Mouse (Mus musculus) embryonic fibroblast, embryonic 13.5 days (primary cell): ENCODE results near the gene Parm1.

ENCODE experiments used
- CTCF ChIP-seq: IDR thresholded peaks from 2 replicates; pipeline ENCODE4 v1.5.1; 2011; ENCODE audit warnings: mild to moderate bottlenecking, control low read depth, low read length, moderate library complexity, borderline replicate concordance; ENCODE audit not compliant: insufficient read depth
- POLR2A ChIP-seq: IDR thresholded peaks from 2 replicates; pipeline ENCODE4 v1.6.1; 2011; ENCODE audit warnings: low read depth, mild to moderate bottlenecking, control low read depth, low read length, moderate library complexity

GRCm38 (mm10) chr5:91562486-91562885 is 45.1 kb downstream of the Parm1 start:
- TF ChIP-seq POLR2A = no peak
- no peak for TF ChIP-seq CTCF
